Mouse (Mus musculus) heart, postnatal 25 days (tissue): ENCODE measurements around the gene Ces1a. TPM values are rescaled to one million over a fixed set of nuclear protein-coding genes. Genes with fewer than 3 reads are reported as not detected.
A peak's percentile ranks its signal among the peaks of the same experiment; 100 is the strongest.

Source experiments
- DNase-seq: peaks from one replicate; pipeline ENCODE4 v3.0.0; 2022; ENCODE audit warnings: low spot score
- intact Hi-C: fragments of 180-260 bp; cut with DNase I; formaldehyde crosslinking; loops from one replicate; pipeline ENCODE4 v1.15.1; 2025
- total RNA-seq, 2 experiments: library from RNA; stranded (reverse); gene quantifications; 2 replicates each; pipeline ENCODE4 v1.2.3; 2021

Gene Ces1a
- total RNA-seq, 2 experiments from 2014 or later = not detected

DNA sequence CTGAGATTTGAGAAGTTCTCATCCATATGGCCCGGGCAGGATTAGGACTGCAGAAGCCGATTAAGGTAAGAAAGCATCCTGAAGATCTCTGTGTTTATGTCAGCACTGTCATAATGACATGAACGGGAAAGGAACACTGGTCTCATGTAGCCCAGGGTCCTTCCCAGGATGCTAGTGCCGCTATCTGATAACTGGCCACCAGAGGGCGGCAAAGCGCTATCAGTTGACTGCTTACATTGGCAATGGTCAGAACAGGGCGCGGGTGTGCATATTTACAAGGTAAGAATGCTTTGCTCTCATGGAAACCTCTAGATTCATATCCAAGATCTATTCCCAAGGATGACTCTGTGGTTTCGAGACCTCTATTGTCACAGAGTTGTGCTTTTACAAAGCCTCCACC, 36.6 kb downstream of the Ces1a start:
- peak; percentile 31 for DNase-seq
- intact Hi-C loops = loop anchor here (1.0 to 5.0 kb wide), 5 partner anchors 36 to 483 kb away; partner anchors contain the start of gene Ces1a

DNA sequence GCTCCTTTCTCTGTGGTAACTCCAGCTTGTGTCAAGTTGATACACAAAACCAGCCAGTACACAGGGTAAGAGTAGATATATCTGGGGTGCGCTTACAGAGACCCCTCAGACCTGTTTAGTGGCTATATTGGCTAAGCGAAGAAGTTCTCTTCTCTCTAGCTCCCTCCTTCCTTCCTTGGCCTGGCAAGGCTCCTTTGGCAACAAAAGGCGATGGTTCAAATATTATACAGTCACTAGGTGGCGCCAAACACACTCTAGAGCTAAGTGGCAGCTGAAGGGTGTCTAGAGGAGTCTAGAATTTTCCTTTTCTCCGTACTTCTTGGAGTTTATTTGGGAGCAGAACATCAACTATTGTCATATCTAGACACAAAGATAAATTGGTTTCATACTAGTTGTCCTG, 37.7 kb downstream of the Ces1a start:
- intact Hi-C loops = loop anchor here (2.0 to 5.0 kb wide), 4 partner anchors 37 to 485 kb away; partner anchors contain the start of gene Ces1a
- DNase-seq = no peak

DNA sequence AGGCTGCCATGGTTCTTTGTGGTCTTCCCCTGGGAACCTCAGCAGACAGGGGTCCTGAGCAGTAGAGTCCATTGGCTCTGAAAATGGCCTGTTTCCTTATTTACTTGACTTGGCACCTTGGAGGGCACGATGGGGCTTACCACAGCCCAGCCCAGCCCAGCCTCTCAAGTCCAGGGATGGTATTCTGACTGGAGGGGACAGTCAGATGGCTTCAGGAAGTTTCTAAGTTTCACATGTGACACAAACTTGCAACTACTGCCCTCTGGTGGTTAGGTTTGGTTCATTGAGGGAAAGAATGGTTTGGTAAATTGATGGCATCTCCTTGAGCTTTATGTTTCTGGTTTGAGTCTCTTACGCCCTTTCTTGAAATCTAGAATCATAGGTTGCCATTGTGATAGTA, 49.4 kb downstream of the Ces1a start:
- intact Hi-C loops = loop anchor here (1.0 kb wide), 1 partner anchor 180 kb away; no protein-coding TSS in a partner anchor
- no peak for DNase-seq

DNA sequence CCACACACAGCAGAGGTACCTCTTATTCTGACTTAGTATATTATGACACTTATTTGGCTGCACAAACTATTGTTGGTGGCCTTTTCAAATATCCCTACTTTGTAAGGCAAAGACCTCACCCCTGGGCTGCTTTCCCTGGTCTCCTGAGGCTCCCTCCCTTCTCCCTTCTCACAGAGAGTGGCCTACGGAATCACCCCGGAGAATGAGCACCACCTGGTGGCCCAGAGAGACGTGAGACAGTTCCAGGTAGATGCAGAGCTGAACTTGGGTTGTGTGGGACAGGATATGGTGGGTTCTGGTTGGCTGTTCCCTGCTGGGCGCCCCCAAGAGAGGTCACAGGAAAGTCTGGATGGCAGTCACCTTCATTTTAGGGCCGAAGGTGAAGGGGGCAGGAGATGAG, 51.2 kb downstream of the Ces1a start:
- no peak for DNase-seq
- intact Hi-C loops = loop anchor here (2.0 kb wide), 1 partner anchor 112 kb away; no protein-coding TSS in a partner anchor

DNA sequence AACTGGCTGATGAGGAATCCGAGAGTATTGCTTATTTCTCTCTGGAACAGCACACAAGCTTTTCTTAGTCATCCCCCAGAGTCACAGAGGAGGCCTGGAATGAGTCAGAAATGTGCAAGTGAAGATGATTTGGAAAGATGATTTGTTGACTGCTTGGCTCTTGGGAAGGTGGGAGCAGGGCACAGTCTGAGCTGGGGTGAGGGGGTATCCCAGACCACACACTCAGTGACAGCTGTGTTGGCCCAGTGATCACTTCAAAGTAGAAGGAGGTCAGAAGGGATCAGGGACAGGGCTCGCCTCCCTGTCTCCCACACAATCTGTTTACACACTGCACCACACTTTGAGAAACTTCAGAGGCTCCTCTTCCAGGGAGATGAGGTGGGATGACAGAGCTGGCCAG, 63.6 kb downstream of the Ces1a start:
- intact Hi-C loops = no loop called here
- DNase-seq = no peak

DNA sequence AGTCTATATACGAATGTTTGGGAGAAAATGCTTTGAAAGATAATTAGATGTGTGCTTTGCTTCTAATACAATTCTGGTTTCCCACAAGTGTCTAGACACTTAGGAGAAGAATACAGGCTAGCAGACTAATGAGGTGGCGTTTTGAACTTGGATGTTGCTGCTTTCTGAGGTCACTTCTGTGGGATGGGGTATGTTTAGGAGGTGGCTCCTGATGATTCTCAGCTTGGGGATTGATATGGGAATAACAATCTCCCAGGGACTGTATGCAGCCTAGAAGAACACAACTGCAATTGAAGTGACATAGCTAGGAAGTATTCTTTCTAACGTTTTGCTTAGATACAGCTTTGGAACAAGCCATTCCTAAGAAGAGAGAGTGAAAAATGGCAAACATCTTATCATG, 65.5 kb downstream of the Ces1a start:
- intact Hi-C loops = no loop called here

DNA sequence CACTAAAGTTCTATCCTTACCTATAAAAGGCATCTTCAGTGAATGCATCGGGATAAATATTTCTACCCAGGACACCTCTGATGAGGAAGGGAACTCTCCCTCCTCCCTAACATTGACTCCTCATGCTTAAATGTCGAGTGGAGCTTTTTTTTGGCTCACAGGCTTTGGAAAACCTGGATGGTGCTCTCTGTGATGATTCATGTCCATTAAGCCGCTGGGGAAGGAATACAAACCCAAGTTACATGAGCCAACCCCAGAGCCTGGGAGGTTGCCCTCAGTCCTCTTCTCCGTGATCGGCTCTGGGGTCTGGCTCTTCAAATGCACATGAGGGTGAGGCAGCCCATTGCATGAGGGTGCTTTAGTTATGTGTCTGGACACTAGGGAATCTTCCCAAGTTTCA, 71.3 kb downstream of the Ces1a start:
- DNase-seq = no peak
- intact Hi-C loops = no loop called here

More for the DNA sequence above, 65.5 kb downstream of the Ces1a start:
- no peak for DNase-seq

DNA sequence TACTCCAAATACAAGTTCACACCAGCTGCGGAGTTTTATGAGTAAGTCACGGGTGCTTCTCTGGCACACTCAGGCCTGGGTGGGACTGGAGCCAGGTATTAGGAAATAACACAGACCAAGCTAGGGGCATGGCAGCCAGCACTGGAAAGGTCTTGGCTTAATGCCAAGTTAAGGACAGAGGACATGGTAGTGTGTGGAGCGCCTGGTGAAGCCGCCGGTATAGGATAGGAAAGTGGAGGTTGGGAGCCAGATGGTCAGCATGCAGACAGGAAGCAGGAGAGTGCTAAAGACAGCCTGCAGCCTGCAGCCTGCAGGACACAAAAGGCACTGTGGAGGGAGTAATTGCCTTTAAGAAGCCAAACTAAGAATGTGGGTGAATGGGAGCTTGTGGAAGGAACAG, 75.0 kb downstream of the Ces1a start:
- DNase-seq = peak; percentile 55
- intact Hi-C loops = no loop called here

Other genes starting within 250 kb of the Ces1a start
- gene Mmp2, start 220.9 kb downstream of the Ces1a start, total RNA-seq = 100 to 1,000 TPM in 1 of 2 experiments, 10 to 100 TPM in 1; 94.3 to 106 TPM
- gene Lpcat2, start 192.9 kb downstream of the Ces1a start, total RNA-seq = 1 to 10 TPM; 1.0 to 1.6 TPM
- not detected for gene Capns2, start 146.8 kb downstream of the Ces1a start, total RNA-seq
- gene Slc6a2, start 88.1 kb downstream of the Ces1a start, total RNA-seq = under 1 TPM; 0.05 to 0.08 TPM
- gene Ces1b, start 31.8 kb upstream of the Ces1a start, total RNA-seq = not detected
- gene Ces1c, start 83.1 kb upstream of the Ces1a start, total RNA-seq = not detected
- gene Ces1d, start 149.6 kb upstream of the Ces1a start, total RNA-seq = 100 to 1,000 TPM; 174 to 223 TPM
- gene Ces1e, start 181.4 kb upstream of the Ces1a start, total RNA-seq = under 1 TPM; 0.70 to 0.81 TPM
- gene Ces1f, start 231.6 kb upstream of the Ces1a start, total RNA-seq = under 1 TPM; 0.36 to 0.48 TPM